Mouse (Mus musculus) left cerebral cortex, postnatal 36 days (tissue): ENCODE measurements around the gene Nfrkb. TPM values are rescaled to one million over a fixed set of nuclear protein-coding genes. Genes with fewer than 3 reads are reported as not detected.

Source experiments
- total RNA-seq, 2 experiments: library from RNA; stranded (reverse); gene quantifications; 2 replicates each; pipeline ENCODE4 v1.2.3; 2021

The Nfrkb gene
- total RNA-seq, 2 experiments from 2014 or later: 24.8 to 34.1 TPM

Other genes with a start within 250 kb of the Nfrkb start
- 100 to 1,000 TPM; 563 to 569 TPM for gene Aplp2, start 174.4 kb upstream of the Nfrkb start, total RNA-seq
- gene Prdm10, start 105.7 kb upstream of the Nfrkb start, total RNA-seq: 10 to 100 TPM; 17.1 to 24.3 TPM
- not detected for gene Tmem45b, start 78.3 kb downstream of the Nfrkb start, total RNA-seq